Mouse (Mus musculus): ENCODE measurements around the gene Dcp1a.

- TF ChIP-seq CTCF (IDR thresholded peaks at IDR 0.05; ENCODE audit: low read depth) (no peak), EP300 (IDR thresholded peaks at IDR 0.05; ENCODE audit: low read depth) (no peak)
Measured at GRCm38 (mm10) chr14:30457436-30457835, 21.9 kb upstream of the Dcp1a start.

All from liver, embryonic 14.5 days (tissue).